Mouse (Mus musculus) midbrain, embryonic 16.5 days (tissue): ENCODE measurements at regions not wholly inside any gene's neighbourhood (a gene's known extent, or its start where the extent isn't known, plus 50 kb on each side); places are given as distances from the start of the nearest gene placed in this dataset.

ENCODE experiments used
- ATAC-seq: fragments of 200-750 bp; cut with Nextera tagmentation; 2 replicates; pipeline ENCODE4 v1.8.0; 2017; ENCODE audit warnings: moderate TSS enrichment
- H3K27ac ChIP-seq: fragments of 300-500 bp; sonication (generic); 2 replicates; pipeline ENCODE4 v1.5.1; 2014; ENCODE audit warnings: mild to moderate bottlenecking, low read length, mixed read lengths
- H3K27me3 ChIP-seq: fragments of 300-500 bp; sonication (generic); 2 replicates; pipeline ENCODE4 v1.6.1; 2014; ENCODE audit warnings: low read depth, low read length, mixed read lengths; ENCODE audit not compliant: control insufficient read depth, insufficient read depth
- H3K36me3 ChIP-seq: fragments of 300-500 bp; sonication (generic); 2 replicates; pipeline ENCODE4 v1.6.1; 2014; ENCODE audit warnings: mild to moderate bottlenecking, low read length, moderate library complexity, mixed read lengths; ENCODE audit not compliant: control insufficient read depth, insufficient read depth
- H3K4me1 ChIP-seq: fragments of 300-500 bp; sonication (generic); 2 replicates; pipeline ENCODE4 v1.6.1; 2014; ENCODE audit warnings: mild to moderate bottlenecking, low read length, mixed read lengths; ENCODE audit not compliant: control insufficient read depth, insufficient read depth
- H3K4me2 ChIP-seq: fragments of 300-500 bp; sonication (generic); 2 replicates; pipeline ENCODE4 v1.6.1; 2014; ENCODE audit warnings: mild to moderate bottlenecking, low read length, mixed read lengths
- H3K4me3 ChIP-seq: fragments of 300-500 bp; sonication (generic); 2 replicates; pipeline ENCODE4 v1.5.1; 2014; ENCODE audit warnings: low read depth, mild to moderate bottlenecking, low read length, moderate library complexity, mixed read lengths
- H3K9ac ChIP-seq: fragments of 300-500 bp; sonication (generic); 2 replicates; pipeline ENCODE4 v1.6.1; 2014; ENCODE audit warnings: low read depth, low read length, mixed read lengths
- H3K9me3 ChIP-seq: fragments of 300-500 bp; sonication (generic); replicated peaks from 2 replicates; pipeline ENCODE4 v1.6.1; 2014; ENCODE audit warnings: mild to moderate bottlenecking, low read length, mixed read lengths; ENCODE audit not compliant: control insufficient read depth, poor library complexity, severe bottlenecking
- WGBS: fragments of 180-500 bp; shearing (Covaris S2); extraction: QIAGEN DNeasy Blood & Tissue Kit; methylation state at CpG from one replicate; pipeline ENCODE4 v1.1.7; 2014; 5-methylcytosine and 5-hydroxymethylcytosine counted together

GRCm38 (mm10) chr10:87293317-87293716 is 200.1 kb downstream of the Ascl1 start:
- Histone ChIP-seq H3K27ac (no peak overlapping the region), H3K4me2 (no peak overlapping the region), H3K4me1 (peaks cover 3% of the 10 kb centered on the region), H3K27me3 (no peaks in the 10 kb centered on the region), H3K36me3 (no peaks in the 10 kb centered on the region), H3K9ac (0 out of 2 replicates have a peak overlapping the region, but pooled peaks have one; percentile 3), H3K4me3 (no peak overlapping the region), H3K9me3 (no peaks in the 10 kb centered on the region)
- 5% methylated on average over 2 of the region's 2 CpGs for WGBS
- no peak for ATAC-seq

GRCm38 (mm10) chr10:87286831-87287230 is 206.6 kb downstream of the Ascl1 start:
- 96% methylated on average over 1 of the region's 1 CpGs for WGBS
- Histone ChIP-seq H3K4me2 (no peak overlapping the region), H3K9me3 (no peaks in the 10 kb centered on the region), H3K36me3 (no peaks in the 10 kb centered on the region), H3K4me3 (no peak overlapping the region), H3K27ac (no peak overlapping the region), H3K9ac (no peak overlapping the region), H3K27me3 (no peaks in the 10 kb centered on the region), H3K4me1 (no peaks in the 10 kb centered on the region)
- no peak for ATAC-seq

DNA sequence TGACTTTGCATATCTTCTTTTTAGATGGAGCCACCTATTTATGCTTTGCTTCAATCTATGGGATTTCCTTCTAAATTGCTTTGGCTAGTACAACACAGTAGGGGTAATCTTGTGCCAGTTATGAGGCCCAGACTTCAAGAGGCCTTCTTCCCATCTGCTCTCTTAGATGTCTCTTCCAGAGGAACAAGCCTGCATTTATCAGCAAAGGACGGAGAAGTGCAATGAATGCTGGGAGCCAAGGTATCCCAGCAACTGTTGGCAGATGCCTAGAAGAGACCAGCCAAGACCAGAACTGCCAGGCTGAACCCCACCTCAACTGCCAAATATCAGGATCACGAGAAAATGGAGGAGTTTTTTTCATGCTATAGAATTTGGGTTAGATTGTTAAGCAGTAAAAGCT is 209.2 kb downstream of the Ascl1 start:
- H3K4me1 ChIP-seq = no peaks in the 10 kb centered on the region
- WGBS = 72% methylated on average over 2 of the region's 2 CpGs
- no peak overlapping the region for H3K4me3 ChIP-seq
- ATAC-seq = no peak
- no peak overlapping the region for H3K9ac ChIP-seq
- H3K27me3 ChIP-seq = no peaks in the 10 kb centered on the region
- no peak overlapping the region for H3K4me2 ChIP-seq
- no peaks in the 10 kb centered on the region for H3K9me3 ChIP-seq
- no peaks in the 10 kb centered on the region for H3K36me3 ChIP-seq
- no peak overlapping the region for H3K27ac ChIP-seq
